Mouse (Mus musculus) cortical plate, adult 2 months (tissue): ENCODE results near the gene Slc4a1.

Source experiments
- CTCF ChIP-seq: fragments of 200-500 bp; IDR thresholded peaks from 2 replicates; pipeline ENCODE4 v1.5.1; 2011; ENCODE audit warnings: mild to moderate bottlenecking, control low read depth, low read length; ENCODE audit not compliant: insufficient read depth; ENCODE audit errors: extremely low read depth
- POLR2A ChIP-seq: fragments of 200-500 bp; IDR thresholded peaks from 2 replicates; pipeline ENCODE4 v1.6.1; 2011; ENCODE audit warnings: mild to moderate bottlenecking, low read length, control low read depth; ENCODE audit not compliant: insufficient read depth; ENCODE audit errors: extremely low read depth

- TF ChIP-seq CTCF, result no peak
- no peak for TF ChIP-seq POLR2A
Measured at GRCm38 (mm10) chr11:102367504-102368280, 1.7 kb upstream of the Slc4a1 start.
